Mouse (Mus musculus) C2C12 (cell line): ENCODE measurements around the gene Il25.

Source experiments
- CTCF ChIP-seq: IDR thresholded peaks from one replicate; pipeline ENCODE4 v1.5.1; 2011; ENCODE audit not compliant: control insufficient read depth, insufficient read depth, insufficient read length
- MAX ChIP-seq: IDR thresholded peaks from one replicate; pipeline ENCODE4 v1.6.1; 2011; ENCODE audit warnings: mild to moderate bottlenecking, control low read depth
- MYOD1 ChIP-seq: IDR thresholded peaks from one replicate; pipeline ENCODE4 v1.6.1; 2011; ENCODE audit warnings: low read depth; ENCODE audit not compliant: control insufficient read depth, insufficient read length
- MYOG ChIP-seq: IDR thresholded peaks from one replicate; pipeline ENCODE4 v1.6.1; 2011; ENCODE audit not compliant: control insufficient read depth, insufficient read length; ENCODE audit errors: extremely low read depth
- USF1 ChIP-seq: IDR thresholded peaks from one replicate; pipeline ENCODE4 v1.6.1; 2011; ENCODE audit warnings: low read depth, mild to moderate bottlenecking, control low read depth, moderate library complexity

- TF ChIP-seq CTCF: no peak
- TF ChIP-seq USF1: no peak
- no peak for TF ChIP-seq MYOD1
- no peak for TF ChIP-seq MAX
- no peak for TF ChIP-seq MYOG
Observed at GRCm38 (mm10) chr14:54937361-54938182, 5.1 kb downstream of the Il25 start.
